Mouse (Mus musculus) urinary bladder, postnatal 0 days (tissue): ENCODE results near the gene Lypd3. TPM values are rescaled to one million over a fixed set of nuclear protein-coding genes. Genes with fewer than 3 reads are reported as not detected.

ENCODE experiments used
- polyA plus RNA-seq: library from polyadenylated mRNA; unstranded; fragments of >200 nt; fragmentation: Nextera tagmentation; extraction: Ambion mirVana; gene quantifications from 2 replicates; pipeline ENCODE4 v1.2.1, GENCODE M21; 2015

The Lypd3 gene
- polyA plus RNA-seq, result 8.4 and 12.9 TPM in 2 replicates

GRCm38 (mm10) chr7:24636264-24636663 lies at the start of gene Lypd3:
Lypd3 (plus strand) TSS chr7:24636550.

DNA sequence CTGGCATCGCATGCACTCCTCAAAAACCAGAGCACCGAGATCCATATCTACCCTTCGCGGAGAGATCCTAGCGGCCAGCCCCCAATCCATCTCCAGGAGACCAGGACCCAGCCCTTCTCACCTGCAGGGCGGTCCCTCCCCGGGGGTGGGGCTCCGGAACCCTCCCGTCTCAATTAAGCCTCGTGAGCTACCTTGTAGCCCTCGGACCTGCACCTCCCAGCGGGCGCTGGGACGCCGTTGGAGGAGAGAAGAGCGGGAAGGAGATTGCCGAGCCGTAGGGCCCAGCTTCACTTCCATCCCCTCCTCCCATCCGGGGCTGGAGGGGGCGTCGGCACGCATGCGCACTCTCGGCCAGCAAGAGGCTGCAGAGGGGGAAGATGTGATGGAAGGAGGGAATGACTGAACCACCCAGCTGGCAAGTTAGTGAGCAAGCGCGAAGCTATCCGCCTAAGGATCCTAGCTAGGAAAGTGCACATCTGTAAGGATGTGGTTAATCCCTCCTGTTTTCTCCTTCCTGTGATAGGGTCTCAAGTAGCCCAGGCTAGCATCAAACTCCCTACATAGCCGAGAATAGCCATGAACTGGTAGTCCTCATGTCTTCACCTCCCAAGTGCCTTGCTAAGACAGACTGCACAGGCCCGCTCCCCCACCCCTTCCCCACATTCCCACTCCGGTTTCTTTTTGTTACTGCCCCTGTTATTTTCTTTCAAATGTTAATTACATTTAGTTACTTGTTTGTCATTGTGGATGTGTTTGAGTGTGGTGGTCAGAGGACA lies 48.8 kb upstream of the Lypd3 start, which contains the start of the genes Ethe1 and Zfp575:
Gene Ethe1, plus strand, starts transcription at position 214 of the 776 bp plus-strand sequence.
Gene Zfp575, minus strand, starts transcription at position 312 of the 776 bp plus-strand sequence.

GRCm38 (mm10) chr7:24610144-24610878 lies 26.0 kb upstream of the Lypd3 start, which contains the start of gene Phldb3:
Phldb3 (plus strand) TSS chr7:24610763.

GRCm38 (mm10) chr7:24676575-24676974 lies 40.2 kb downstream of the Lypd3 start, which contains the start of gene Tex101:
Tex101 (minus strand) TSS chr7:24676675.

Other genes with a start within 250 kb of the Lypd3 start
- 16.0 and 19.1 TPM in 2 replicates for gene Smg9, start 236.9 kb upstream of the Lypd3 start, polyA plus RNA-seq
- 0.08 TPM in 1 of 2 replicates, not detected in the other for gene Irgc1, start 184.3 kb upstream of the Lypd3 start, polyA plus RNA-seq
- 34.6 and 58.9 TPM in 2 replicates for gene Plaur, start 174.1 kb upstream of the Lypd3 start, polyA plus RNA-seq
- 1.9 and 2.9 TPM in 2 replicates for gene Cadm4, start 154.5 kb upstream of the Lypd3 start, polyA plus RNA-seq
- gene Zfp428, start 129.5 kb upstream of the Lypd3 start, polyA plus RNA-seq, result 15.6 and 20.1 TPM in 2 replicates
- 0.11 TPM in 1 of 2 replicates, not detected in the other for gene AC161166.1, start 124.1 kb upstream of the Lypd3 start, polyA plus RNA-seq
- 3.1 and 3.2 TPM in 2 replicates for gene Irgq, start 105.9 kb upstream of the Lypd3 start, polyA plus RNA-seq
- 0.19 TPM in 1 of 2 replicates, not detected in the other for gene Pinlyp, start 90.4 kb upstream of the Lypd3 start, polyA plus RNA-seq
- 33.5 and 36.6 TPM in 2 replicates for gene Xrcc1, start 90.3 kb upstream of the Lypd3 start, polyA plus RNA-seq
- 82.4 and 97.2 TPM in 2 replicates for gene Ethe1, start 49.0 kb upstream of the Lypd3 start, polyA plus RNA-seq
- 3.2 and 3.6 TPM in 2 replicates for gene Zfp575, start 48.9 kb upstream of the Lypd3 start, polyA plus RNA-seq
- 0.47 and 0.49 TPM in 2 replicates for gene Phldb3, start 25.8 kb upstream of the Lypd3 start, polyA plus RNA-seq
- not detected in 2 replicates for gene Tex101, start 40.1 kb downstream of the Lypd3 start, polyA plus RNA-seq
- not detected in 2 replicates for gene BC049730, start 72.7 kb downstream of the Lypd3 start, polyA plus RNA-seq
- gene Gm4763, start 90.4 kb downstream of the Lypd3 start, polyA plus RNA-seq, result not detected in 2 replicates
- 0.82 TPM in 1 of 2 replicates, not detected in the other for gene Cd177, start 123.8 kb downstream of the Lypd3 start, polyA plus RNA-seq
- gene Ceacam10, start 140.7 kb downstream of the Lypd3 start, polyA plus RNA-seq, result 0.45 TPM in 1 of 2 replicates, not detected in the other
- gene Gm9844, start 225.7 kb downstream of the Lypd3 start, polyA plus RNA-seq, result 10.0 and 14.4 TPM in 2 replicates
- not detected in 2 replicates for gene Lypd4, start 233.4 kb downstream of the Lypd3 start, polyA plus RNA-seq
- gene Dmrtc2, start 233.5 kb downstream of the Lypd3 start, polyA plus RNA-seq, result not detected in 2 replicates
- gene Rps19, start 247.8 kb downstream of the Lypd3 start, polyA plus RNA-seq, result 1,704 and 2,076 TPM in 2 replicates